Mouse (Mus musculus) olfactory bulb, adult 2 months (tissue): Measurements from ENCODE around the gene Ttl. TPM values are rescaled to one million over a fixed set of nuclear protein-coding genes. Genes with fewer than 3 reads are reported as not detected.

ENCODE experiments used
- H3K27ac ChIP-seq: fragments of 200-500 bp; 2 replicates; pipeline ENCODE4 v1.5.1; 2012; ENCODE audit warnings: low read depth, low read length; ENCODE audit not compliant: insufficient read depth
- H3K4me1 ChIP-seq: fragments of 200-500 bp; 2 replicates; pipeline ENCODE4 v1.6.1; 2012; ENCODE audit warnings: low read length; ENCODE audit not compliant: control insufficient read depth, insufficient read depth
- H3K4me3 ChIP-seq: fragments of 200-500 bp; 2 replicates; pipeline ENCODE4 v1.5.1; 2012; ENCODE audit warnings: mild to moderate bottlenecking, low read depth, low read length, moderate library complexity; ENCODE audit not compliant: insufficient read depth
- CTCF ChIP-seq: fragments of 200-500 bp; IDR thresholded peaks from 2 replicates; pipeline ENCODE4 v1.5.1; 2012; ENCODE audit warnings: low read depth, mild to moderate bottlenecking, low read length, moderate library complexity; ENCODE audit not compliant: insufficient read depth
- POLR2A ChIP-seq: fragments of 200-500 bp; IDR thresholded peaks from 2 replicates; pipeline ENCODE4 v1.6.1; 2012; ENCODE audit warnings: mild to moderate bottlenecking, low read depth, low read length, moderate library complexity; ENCODE audit not compliant: insufficient read depth
- WGBS: fragments of 180-500 bp; shearing (Covaris S2); methylation state at CpG from one replicate; pipeline ENCODE4 v1.1.7; 2018; 5-methylcytosine and 5-hydroxymethylcytosine counted together
- polyA plus RNA-seq: library from polyadenylated mRNA; stranded (reverse); fragments of >200 nt; gene quantifications from 2 replicates; pipeline ENCODE4 v1.2.4, GENCODE M21; 2012; ENCODE audit warnings: low replicate concordance; ENCODE audit not compliant: missing spikeins, insufficient read depth, insufficient read length

Ttl gene
- polyA plus RNA-seq, 1 experiment, result not detected

GRCm38 (mm10) chr2:129132231-129132630 is 66.5 kb downstream of the Ttl start:
- no peak overlapping the region for H3K4me3 ChIP-seq
- TF ChIP-seq CTCF (no peak), POLR2A (no peak)
- 94% methylated on average over 7 of the region's 7 CpGs for WGBS
- H3K27ac ChIP-seq, result no peak overlapping the region
- H3K4me1 ChIP-seq, result peaks cover 13% of the 10 kb centered on the region

GRCm38 (mm10) chr2:129133006-129133805 is 67.5 kb downstream of the Ttl start:
- no peak overlapping the region for H3K27ac ChIP-seq
- WGBS, result 72% methylated on average over 14 of the region's 14 CpGs
- TF ChIP-seq POLR2A, result no peak
- no peak for TF ChIP-seq CTCF
- no peak overlapping the region for H3K4me3 ChIP-seq
- H3K4me1 ChIP-seq, result peaks cover 13% of the 10 kb centered on the region

GRCm38 (mm10) chr2:129139906-129140305 is 74.2 kb downstream of the Ttl start:
- Histone ChIP-seq H3K4me3 (no peak overlapping the region), H3K4me1 (no peaks in the 10 kb centered on the region), H3K27ac (no peak overlapping the region)
- TF ChIP-seq POLR2A (no peak), CTCF (no peak)
- 81% methylated on average over 10 of the region's 10 CpGs for WGBS

Other genes with a start within 250 kb of the Ttl start
- not detected in 2 replicates for gene Tmem87b, start 247.8 kb upstream of the Ttl start, polyA plus RNA-seq
- gene Fbln7, start 203.0 kb upstream of the Ttl start, polyA plus RNA-seq, result not detected in 2 replicates
- not detected in 2 replicates for gene Zc3h8, start 121.9 kb upstream of the Ttl start, polyA plus RNA-seq
- gene Zc3h6, start 98.5 kb upstream of the Ttl start, polyA plus RNA-seq, result not detected in 2 replicates
- not detected in 2 replicates for gene Gm10762, start 98.2 kb upstream of the Ttl start, polyA plus RNA-seq
- not detected in 2 replicates for gene Vinac1, start 17.8 kb upstream of the Ttl start, polyA plus RNA-seq
- gene Polr1b, start 35.1 kb downstream of the Ttl start, polyA plus RNA-seq, result not detected in 2 replicates
- gene Chchd5, start 63.8 kb downstream of the Ttl start, polyA plus RNA-seq, result not detected in 2 replicates
- 298 TPM in 1 of 2 replicates, not detected in the other for gene Slc20a1, start 132.8 kb downstream of the Ttl start, polyA plus RNA-seq
- not detected in 2 replicates for gene Ckap2l, start 231.3 kb downstream of the Ttl start, polyA plus RNA-seq
- gene Il1a, start 244.0 kb downstream of the Ttl start, polyA plus RNA-seq, result not detected in 2 replicates